Mouse (Mus musculus): Measurements from ENCODE around the gene Kif3c. TPM values are rescaled to one million over a fixed set of nuclear protein-coding genes. Genes with fewer than 3 reads are reported as not detected.

The Kif3c gene
- total and polyA plus RNA-seq, 2 experiments from 2014 or later, result 58.5 to 150 TPM

GRCm38 (mm10) chr12:3374552-3374951, 9.6 kb downstream of the Kif3c start:
- Histone ChIP-seq H3K27me3 (ENCODE audit: insufficient read depth, low read length) (no peaks in the 10 kb centered on the region), H3K4me1 (ENCODE audit: insufficient read depth, low read length) (peaks cover 10% of the 10 kb centered on the region), H3K36me3 (ENCODE audit: insufficient read depth, low read length) (peaks cover under 1% of the 10 kb centered on the region; the same call in 1 of the 2 replicates), H3K9me3 (ENCODE audit: low read length) (no peaks in the 10 kb centered on the region), H3K4me3 (ENCODE audit: low read length) (no peak overlapping the region), H3K4me2 (ENCODE audit: low read depth, low read length) (no peak overlapping the region), H3K9ac (replicated peaks; ENCODE audit: low read length) (no peak overlapping the region), H3K27ac (no peak overlapping the region)
- ATAC-seq (no peak), DNase-seq (ENCODE audit: low spot score) (no peak)
- no peak for TF ChIP-seq CTCF (IDR thresholded peaks at IDR 0.05; ENCODE audit: low read depth)
- 69% methylated on average over 5 of the region's 5 CpGs for WGBS

GRCm38 (mm10) chr12:3377190-3377589, 12.3 kb downstream of the Kif3c start:
- Histone ChIP-seq H3K27me3 (ENCODE audit: insufficient read depth, low read length) (no peaks in the 10 kb centered on the region), H3K4me1 (ENCODE audit: insufficient read depth, low read length) (0 out of 2 replicates have a peak, but pooled peaks cover 3% of the 10 kb centered on the region), H3K4me3 (ENCODE audit: low read length) (no peak overlapping the region), H3K4me2 (ENCODE audit: low read depth, low read length) (no peak overlapping the region), H3K36me3 (ENCODE audit: insufficient read depth, low read length) (peaks cover 5% of the 10 kb centered on the region; the same call in 1 of the 2 replicates), H3K9me3 (ENCODE audit: low read length) (no peaks in the 10 kb centered on the region), H3K27ac (no peak overlapping the region), H3K9ac (replicated peaks; ENCODE audit: low read length) (no peak overlapping the region)
- ATAC-seq (no peak), DNase-seq (ENCODE audit: low spot score) (peak; percentile 45)
- TF ChIP-seq CTCF (IDR thresholded peaks at IDR 0.05; ENCODE audit: low read depth), result peak; percentile 50
- 20% methylated on average over 3 of the region's 3 CpGs for WGBS

GRCm38 (mm10) chr12:3377755-3378154, 12.8 kb downstream of the Kif3c start:
- WGBS, result 73% methylated on average over 5 of the region's 5 CpGs
- Histone ChIP-seq H3K4me1 (ENCODE audit: insufficient read depth, low read length) (no peaks in the 10 kb centered on the region), H3K4me3 (ENCODE audit: low read length) (no peak overlapping the region), H3K9me3 (ENCODE audit: low read length) (no peaks in the 10 kb centered on the region), H3K4me2 (ENCODE audit: low read depth, low read length) (no peak overlapping the region), H3K36me3 (ENCODE audit: insufficient read depth, low read length) (peaks cover 11% of the 10 kb centered on the region; the same call in 1 of the 2 replicates), H3K9ac (replicated peaks; ENCODE audit: low read length) (no peak overlapping the region), H3K27me3 (ENCODE audit: insufficient read depth, low read length) (no peaks in the 10 kb centered on the region), H3K27ac (no peak overlapping the region)
- ATAC-seq (no peak), DNase-seq (ENCODE audit: low spot score) (no peak)
- no peak for TF ChIP-seq CTCF (IDR thresholded peaks at IDR 0.05; ENCODE audit: low read depth)

- peak overlapping the region; percentile 49; the same call in 1 of the 2 replicates for H3K27ac ChIP-seq
- H3K9me3 ChIP-seq (ENCODE audit: low read length), result no peaks in the 10 kb centered on the region
- WGBS, result 86% methylated on average over 1 of the region's 1 CpGs
- H3K4me3 ChIP-seq (ENCODE audit: low read length), result no peak overlapping the region
- no peak for TF ChIP-seq CTCF (IDR thresholded peaks at IDR 0.05; ENCODE audit: low read depth)
- DNase-seq (ENCODE audit: low spot score) (no peak), ATAC-seq (no peak)
- no peak overlapping the region for H3K4me2 ChIP-seq (ENCODE audit: low read depth, low read length)
- H3K36me3 ChIP-seq (ENCODE audit: insufficient read depth, low read length), result peaks cover 33% of the 10 kb centered on the region
- H3K9ac ChIP-seq (replicated peaks; ENCODE audit: low read length), result no peak overlapping the region
- no peaks in the 10 kb centered on the region for H3K27me3 ChIP-seq (ENCODE audit: insufficient read depth, low read length)
- peaks cover 10% of the 10 kb centered on the region for H3K4me1 ChIP-seq (ENCODE audit: insufficient read depth, low read length)
Observed at GRCm38 (mm10) chr12:3384860-3385259, 19.9 kb downstream of the Kif3c start.

GRCm38 (mm10) chr12:3385271-3385670, 20.3 kb downstream of the Kif3c start:
- TF ChIP-seq CTCF (IDR thresholded peaks at IDR 0.05; ENCODE audit: low read depth), result peak; percentile 9; the same call in 1 of the 2 replicates
- WGBS, result 60% methylated on average over 6 of the region's 6 CpGs
- no peak overlapping the region for H3K9ac ChIP-seq (replicated peaks; ENCODE audit: low read length)
- H3K36me3 ChIP-seq (ENCODE audit: insufficient read depth, low read length), result peaks cover 31% of the 10 kb centered on the region
- peaks cover 10% of the 10 kb centered on the region for H3K4me1 ChIP-seq (ENCODE audit: insufficient read depth, low read length)
- H3K4me3 ChIP-seq (ENCODE audit: low read length), result no peak overlapping the region
- no peaks in the 10 kb centered on the region for H3K9me3 ChIP-seq (ENCODE audit: low read length)
- no peak overlapping the region for H3K4me2 ChIP-seq (ENCODE audit: low read depth, low read length)
- ATAC-seq, result no peak
- no peak for DNase-seq (ENCODE audit: low spot score)
- peak overlapping the region; percentile 49 for H3K27ac ChIP-seq
- H3K27me3 ChIP-seq (ENCODE audit: insufficient read depth, low read length), result no peaks in the 10 kb centered on the region

GRCm38 (mm10) chr12:3385940-3386339, 21.0 kb downstream of the Kif3c start:
- H3K27me3 ChIP-seq (ENCODE audit: insufficient read depth, low read length), result no peaks in the 10 kb centered on the region
- peaks cover 31% of the 10 kb centered on the region for H3K36me3 ChIP-seq (ENCODE audit: insufficient read depth, low read length)
- peak overlapping the region; percentile 49 for H3K27ac ChIP-seq
- no peaks in the 10 kb centered on the region for H3K9me3 ChIP-seq (ENCODE audit: low read length)
- ATAC-seq, result peak; percentile 57
- 0 out of 2 replicates have a peak overlapping the region, but pooled peaks have one; percentile 13 for H3K4me2 ChIP-seq (ENCODE audit: low read depth, low read length)
- 0 out of 2 replicates have a peak overlapping the region, but pooled peaks have one; percentile 21 for H3K9ac ChIP-seq (replicated peaks; ENCODE audit: low read length)
- TF ChIP-seq CTCF (IDR thresholded peaks at IDR 0.05; ENCODE audit: low read depth), result no peak
- no peak overlapping the region for H3K4me3 ChIP-seq (ENCODE audit: low read length)
- DNase-seq (ENCODE audit: low spot score), result peak; percentile 28
- WGBS, result 27% methylated on average over 10 of the region's 10 CpGs
- H3K4me1 ChIP-seq (ENCODE audit: insufficient read depth, low read length), result peaks cover 10% of the 10 kb centered on the region

GRCm38 (mm10) chr12:3387891-3388290, 23.0 kb downstream of the Kif3c start:
- Histone ChIP-seq H3K9me3 (ENCODE audit: low read length) (no peaks in the 10 kb centered on the region), H3K27ac (no peak overlapping the region), H3K27me3 (ENCODE audit: insufficient read depth, low read length) (no peaks in the 10 kb centered on the region), H3K4me3 (ENCODE audit: low read length) (no peak overlapping the region), H3K36me3 (ENCODE audit: insufficient read depth, low read length) (peaks cover 25% of the 10 kb centered on the region), H3K4me2 (ENCODE audit: low read depth, low read length) (no peak overlapping the region), H3K4me1 (ENCODE audit: insufficient read depth, low read length) (peaks cover 10% of the 10 kb centered on the region), H3K9ac (replicated peaks; ENCODE audit: low read length) (no peak overlapping the region)
- DNase-seq (ENCODE audit: low spot score), result no peak
- no peak for TF ChIP-seq CTCF (IDR thresholded peaks at IDR 0.05; ENCODE audit: low read depth)
- ATAC-seq, result no peak
- WGBS, result 93% methylated on average over 16 of the region's 16 CpGs
